Mouse (Mus musculus) heart, postnatal 4 days (tissue): ENCODE measurements at regions not wholly inside any gene's neighbourhood (a gene's known extent, or its start where the extent isn't known, plus 50 kb on each side); places are given as distances from the start of the nearest gene placed in this dataset.

Experiments
- DNase-seq: peaks from one replicate; pipeline ENCODE4 v3.0.0; 2021

DNA sequence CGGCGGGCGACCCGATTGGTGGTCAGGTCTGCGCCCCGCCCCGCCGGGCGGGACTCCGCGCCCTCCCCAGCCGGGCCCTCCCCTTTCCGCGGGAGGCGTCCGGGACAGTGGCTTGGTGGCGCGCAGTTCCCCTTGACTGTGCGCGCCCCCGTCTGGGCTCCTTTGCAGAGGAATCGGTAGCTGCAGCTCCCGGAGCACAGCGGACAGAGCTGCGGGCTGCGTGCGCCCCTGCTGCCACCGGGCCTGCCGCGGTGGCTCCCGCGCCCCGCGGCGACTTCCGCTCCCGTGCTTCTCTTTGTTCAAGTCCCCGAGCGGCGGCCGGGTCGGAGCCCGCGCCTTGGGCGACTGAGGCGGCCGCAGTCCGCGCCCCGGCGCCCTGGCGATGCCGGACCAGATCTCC, 566.6 kb upstream of the Gm21863 start:
- peak; percentile 46 for DNase-seq
